Mouse (Mus musculus) heart, embryonic 16.5 days (tissue): ENCODE measurements around the gene Pclo. TPM values are rescaled to one million over a fixed set of nuclear protein-coding genes. Genes with fewer than 3 reads are reported as not detected.
"Not testable (repeated sequence)": the region's sequence is repeated elsewhere in the genome, so short reads cannot be mapped to it uniquely, and the experiment has no call there.

Experiments used
- ATAC-seq: fragments of 200-750 bp; cut with Nextera tagmentation; replicated peaks from 2 replicates; pipeline ENCODE4 v1.8.0; 2017; ENCODE audit warnings: moderate number of reproducible peaks; ENCODE audit not compliant: insufficient read depth, low FRiP score; ENCODE audit errors: extremely low read depth
- H3K27ac ChIP-seq: fragments of 300-500 bp; sonication (generic); 2 replicates; pipeline ENCODE4 v1.5.1; 2014; ENCODE audit warnings: mild to moderate bottlenecking, low read length, control low read depth, moderate library complexity
- H3K27me3 ChIP-seq: fragments of 300-500 bp; sonication (generic); 2 replicates; pipeline ENCODE4 v1.6.1; 2014; ENCODE audit warnings: low read length, mixed read lengths; ENCODE audit not compliant: control insufficient read depth, insufficient read depth
- H3K36me3 ChIP-seq: fragments of 300-500 bp; sonication (generic); 2 replicates; pipeline ENCODE4 v1.6.1; 2014; ENCODE audit not compliant: control insufficient read depth, insufficient read depth
- H3K4me1 ChIP-seq: fragments of 300-500 bp; sonication (generic); 2 replicates; pipeline ENCODE4 v1.6.1; 2014; ENCODE audit warnings: low read length, mixed read lengths; ENCODE audit not compliant: control insufficient read depth, insufficient read depth
- H3K4me2 ChIP-seq: fragments of 300-500 bp; sonication (generic); 2 replicates; pipeline ENCODE4 v1.6.1; 2014; ENCODE audit warnings: low read depth, mild to moderate bottlenecking, control low read depth, low read length
- H3K4me3 ChIP-seq: fragments of 300-500 bp; sonication (generic); 2 replicates; pipeline ENCODE4 v1.5.1; 2014; ENCODE audit warnings: mild to moderate bottlenecking, control low read depth, low read length
- H3K9ac ChIP-seq: fragments of 300-500 bp; sonication (generic); 2 replicates; pipeline ENCODE4 v1.6.1; 2014; ENCODE audit warnings: low read length, control low read depth
- H3K9me3 ChIP-seq: fragments of 300-500 bp; sonication (generic); replicated peaks from 2 replicates; pipeline ENCODE4 v1.6.1; 2016; ENCODE audit warnings: low read length; ENCODE audit not compliant: control insufficient read depth
- WGBS: fragments of 180-500 bp; shearing (Covaris S2); extraction: QIAGEN DNeasy Blood & Tissue Kit; methylation state at CpG from one replicate; pipeline ENCODE4 v1.1.7; 2014; 5-methylcytosine and 5-hydroxymethylcytosine counted together
- polyA plus RNA-seq: library from polyadenylated mRNA; unstranded; fragments of >200 nt; fragmentation: Nextera tagmentation; extraction: Ambion mirVana; gene quantifications from 2 replicates; pipeline ENCODE4 v1.2.1, GENCODE M21; 2015

The Pclo gene
- polyA plus RNA-seq = 0.17 TPM in 2 replicates

DNA sequence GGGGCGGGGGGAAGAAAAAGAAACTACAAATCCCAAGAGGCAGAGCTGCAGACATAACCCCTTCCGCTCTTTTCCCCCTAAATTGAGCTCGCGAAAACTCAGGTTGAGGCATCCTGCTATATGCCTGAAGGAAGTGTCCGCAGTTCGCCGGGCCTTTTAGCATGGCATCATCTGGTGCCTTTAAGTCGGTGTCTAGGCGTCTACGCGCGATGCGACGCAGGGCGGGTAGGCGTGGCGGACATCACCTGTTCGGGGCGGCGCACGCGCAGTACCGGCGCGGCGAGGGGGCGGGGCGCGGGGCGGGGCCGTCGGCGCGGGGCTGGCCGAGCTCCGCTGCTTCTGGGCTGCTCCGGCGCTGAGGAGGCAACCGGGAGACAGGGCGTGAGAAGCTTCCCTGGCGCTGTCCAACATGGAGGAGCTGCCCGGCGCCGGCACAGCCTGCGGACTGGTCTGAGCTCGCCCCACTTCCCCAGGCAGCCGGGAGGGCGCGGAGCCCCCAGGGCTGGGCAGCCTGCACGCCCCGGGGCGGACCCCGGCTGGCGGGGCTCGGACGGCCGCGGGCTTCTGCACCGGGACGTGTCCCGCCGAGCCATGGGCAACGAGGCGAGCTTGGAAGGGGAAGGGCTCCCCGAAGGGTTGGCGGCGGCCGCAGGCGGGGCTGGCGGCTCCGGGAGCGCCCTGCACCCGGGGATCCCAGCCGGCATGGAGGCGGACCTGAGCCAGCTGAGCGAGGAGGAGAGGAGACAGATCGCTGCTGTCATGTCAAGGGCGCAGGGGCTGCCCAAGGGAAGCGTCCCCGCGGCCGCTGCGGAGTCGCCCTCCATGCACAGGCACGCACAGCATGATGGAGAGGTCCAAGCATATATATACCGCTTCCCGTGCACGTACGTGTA lies at the start of gene Pclo:
Gene Pclo, plus strand, starts transcription at position 288 of the 893 bp plus-strand sequence.
- Histone ChIP-seq H3K4me3 (peak within 1 kb of the TSS; percentile 75), H3K4me2 (peak within 1 kb of the TSS; percentile 90), H3K36me3 (no peaks in the 10 kb centered on the region), H3K27me3 (no peaks in the 10 kb centered on the region), H3K9me3 (no peaks in the 10 kb centered on the region), H3K9ac (peak within 1 kb of the TSS; percentile 71), H3K27ac (peak within 1 kb of the TSS; percentile 59), H3K4me1 (peaks cover 3% of the 10 kb centered on the region; the same call in 1 of the 2 replicates)
- ATAC-seq = peak; percentile 97
- under 1% methylated on average over 85 of the region's 89 CpGs for WGBS

DNA sequence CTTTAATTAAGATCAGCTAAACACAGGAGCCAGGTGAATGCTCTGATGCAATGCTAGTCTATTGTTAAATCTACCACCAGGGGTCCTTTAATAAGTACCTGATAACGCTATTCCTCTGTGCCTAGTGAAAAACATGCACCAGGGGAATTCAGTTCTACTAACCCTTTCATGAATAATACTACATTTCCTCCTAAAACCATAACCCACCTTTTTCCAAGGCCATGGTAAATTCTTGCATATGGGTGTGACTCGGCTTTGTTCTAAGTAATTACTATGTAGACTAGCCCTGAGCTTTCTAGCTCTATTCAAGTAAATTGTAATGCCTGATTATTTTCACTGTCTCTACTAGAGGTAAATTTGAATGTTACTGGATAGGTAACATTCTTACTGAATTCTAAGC lies 20.3 kb upstream of the Pclo start:
- not testable (repeated sequence) for H3K4me2 ChIP-seq, H3K36me3 ChIP-seq, H3K27me3 ChIP-seq, ATAC-seq, H3K4me3 ChIP-seq, H3K4me1 ChIP-seq, H3K27ac ChIP-seq, H3K9ac ChIP-seq, H3K9me3 ChIP-seq
- WGBS = 62% methylated on average over 2 of the region's 2 CpGs

DNA sequence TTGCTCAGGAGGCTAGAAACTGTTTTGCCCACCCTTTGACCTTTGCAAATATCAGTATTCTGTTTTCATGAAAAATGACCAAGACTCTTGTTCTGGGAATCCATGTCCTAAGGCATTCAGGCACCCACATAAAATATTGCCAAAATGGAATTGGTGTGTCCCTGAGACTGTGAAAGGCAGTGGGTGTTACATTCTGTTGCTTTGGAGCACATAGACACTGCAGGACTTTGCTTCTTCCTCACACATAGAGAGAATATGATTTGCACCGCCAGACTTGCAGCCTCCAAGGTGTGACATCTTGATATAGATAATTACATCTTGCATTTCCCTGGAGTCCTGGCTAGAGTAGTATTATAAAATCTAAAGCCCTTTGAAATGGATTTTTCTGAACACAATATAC lies 6.2 kb upstream of the Pclo start:
- no peaks in the 10 kb centered on the region for H3K36me3 ChIP-seq
- ATAC-seq = no peak
- H3K4me2 ChIP-seq = no peak overlapping the region
- H3K4me3 ChIP-seq = no peak overlapping the region
- H3K4me1 ChIP-seq = no peaks in the 10 kb centered on the region
- H3K9ac ChIP-seq = no peak overlapping the region
- H3K9me3 ChIP-seq = no peaks in the 10 kb centered on the region
- no peaks in the 10 kb centered on the region for H3K27me3 ChIP-seq
- WGBS = 67% methylated on average over 1 of the region's 1 CpGs
- no peak overlapping the region for H3K27ac ChIP-seq

DNA sequence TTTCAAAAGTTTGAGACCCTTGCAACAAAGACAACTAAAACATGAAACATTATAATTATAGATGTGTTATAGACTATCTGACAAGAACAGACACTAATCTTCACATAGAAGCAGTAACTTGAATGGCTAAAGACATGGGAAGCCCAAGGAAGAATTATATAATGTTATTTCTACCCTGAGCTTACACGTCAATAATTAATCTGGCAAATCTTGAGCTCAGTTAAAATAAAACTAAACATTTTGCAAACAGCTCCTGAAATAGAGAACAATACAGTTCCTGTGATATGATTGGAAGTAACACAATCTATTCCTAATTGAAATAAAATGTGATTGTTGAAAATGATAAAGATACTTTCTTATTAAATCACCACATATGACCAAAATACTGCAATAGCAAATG lies 5.1 kb upstream of the Pclo start:
- Histone ChIP-seq H3K4me1 (no peaks in the 10 kb centered on the region; the same call in 1 of the 2 replicates), H3K9ac (no peak overlapping the region), H3K4me3 (no peak overlapping the region), H3K4me2 (no peak overlapping the region), H3K9me3 (no peaks in the 10 kb centered on the region), H3K36me3 (no peaks in the 10 kb centered on the region), H3K27me3 (no peaks in the 10 kb centered on the region), H3K27ac (no peak overlapping the region)
- 60% methylated on average over 1 of the region's 1 CpGs for WGBS
- no peak for ATAC-seq

DNA sequence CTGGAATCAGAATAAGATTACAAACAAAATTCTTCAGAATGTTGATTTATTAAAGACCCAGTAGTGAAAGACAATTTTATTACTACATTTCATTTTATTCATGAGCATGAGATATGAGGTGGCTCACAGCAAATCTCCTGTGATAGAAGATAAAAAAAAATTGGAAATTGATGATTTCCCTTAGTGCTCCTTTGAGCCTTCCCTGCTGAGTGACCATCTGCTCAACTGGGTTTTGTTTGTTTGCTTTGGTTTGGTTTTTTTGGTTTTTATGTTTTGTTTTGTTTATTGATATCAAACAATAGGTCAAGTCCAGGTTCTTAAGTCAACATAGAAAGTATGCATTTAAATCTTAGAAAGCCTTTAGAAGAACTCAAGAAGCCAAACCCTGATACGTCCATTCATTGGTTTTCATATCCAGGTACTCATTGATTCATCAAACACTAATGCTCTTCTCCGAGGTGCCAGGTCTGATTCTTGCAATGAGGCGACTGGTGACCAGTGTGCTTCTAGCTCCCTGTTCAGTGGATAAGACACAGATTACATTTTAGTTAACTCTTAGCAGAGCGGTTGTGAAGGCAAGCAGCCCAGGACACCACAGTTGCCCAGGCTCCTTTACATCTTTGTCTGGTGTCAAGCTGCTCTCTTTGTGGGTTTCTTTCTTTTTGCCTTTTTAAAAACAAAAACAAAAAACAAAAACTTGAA lies 3.6 kb downstream of the Pclo start:
- ATAC-seq = no peak
- Histone ChIP-seq H3K4me3 (no peak overlapping the region), H3K9ac (no peak overlapping the region), H3K27me3 (no peaks in the 10 kb centered on the region), H3K36me3 (no peaks in the 10 kb centered on the region), H3K9me3 (no peaks in the 10 kb centered on the region), H3K27ac (no peak overlapping the region), H3K4me1 (peaks cover 3% of the 10 kb centered on the region; the same call in 1 of the 2 replicates), H3K4me2 (no peak overlapping the region)
- 61% methylated on average over 4 of the region's 4 CpGs for WGBS

- no peaks in the 10 kb centered on the region for H3K9me3 ChIP-seq
- whole genome bisulfite sequencing = 70% methylated on average over 4 of the region's 4 CpGs
- no peak overlapping the region for H3K4me3 ChIP-seq
- H3K4me1 ChIP-seq = peaks cover 2% of the 10 kb centered on the region; the same call in 1 of the 2 replicates
- no peaks in the 10 kb centered on the region for H3K36me3 ChIP-seq
- H3K9ac ChIP-seq = no peak overlapping the region
- no peaks in the 10 kb centered on the region for H3K27me3 ChIP-seq
- no peak overlapping the region for H3K27ac ChIP-seq
- ATAC-seq = no peak
- no peak overlapping the region for H3K4me2 ChIP-seq
These were observed 7.3 kb downstream of the Pclo start for GRCm38 (mm10) chr5:14522006-14522405.

DNA sequence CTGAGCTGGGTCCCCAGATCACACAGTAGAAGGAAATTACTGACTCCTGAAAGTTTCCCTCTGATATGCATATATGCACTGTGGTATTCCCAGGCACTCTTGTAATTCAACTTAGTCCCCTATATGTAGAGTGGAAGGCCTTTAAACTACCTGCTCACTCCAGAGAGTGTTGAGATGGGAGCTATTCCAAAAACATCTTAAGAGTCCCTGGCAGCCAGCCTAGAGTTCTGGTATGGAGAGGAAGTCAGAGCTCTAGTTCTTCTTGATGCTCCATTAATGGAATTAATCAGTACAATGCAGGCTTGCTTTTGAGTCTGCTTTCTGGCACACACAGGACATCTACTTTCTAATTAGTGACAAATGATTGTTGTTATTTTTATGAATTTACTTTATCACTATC lies 11.3 kb downstream of the Pclo start:
- Histone ChIP-seq H3K27me3 (no peaks in the 10 kb centered on the region), H3K36me3 (no peaks in the 10 kb centered on the region), H3K9ac (no peak overlapping the region), H3K27ac (no peak overlapping the region), H3K4me3 (no peak overlapping the region), H3K4me1 (peaks cover 2% of the 10 kb centered on the region; the same call in 1 of the 2 replicates), H3K4me2 (no peak overlapping the region), H3K9me3 (no peaks in the 10 kb centered on the region)
- ATAC-seq = peak; percentile 67

- Histone ChIP-seq H3K27ac (no peak overlapping the region), H3K27me3 (no peaks in the 10 kb centered on the region), H3K9ac (no peak overlapping the region), H3K4me1 (peaks cover 2% of the 10 kb centered on the region; the same call in 1 of the 2 replicates), H3K4me2 (no peak overlapping the region), H3K9me3 (no peaks in the 10 kb centered on the region), H3K36me3 (no peaks in the 10 kb centered on the region), H3K4me3 (no peak overlapping the region)
- no peak for ATAC-seq
- WGBS = 54% methylated on average over 1 of the region's 1 CpGs
These were observed 13.1 kb downstream of the Pclo start for GRCm38 (mm10) chr5:14527796-14528195.

GRCm38 (mm10) chr5:14531906-14532305 lies 17.2 kb downstream of the Pclo start:
- WGBS = 80% methylated on average over 2 of the region's 2 CpGs
- H3K36me3 ChIP-seq = no peaks in the 10 kb centered on the region

More at GRCm38 (mm10) chr5:14531906-14532305, 17.2 kb downstream of the Pclo start:
- Histone ChIP-seq H3K4me2 (no peak overlapping the region), H3K27me3 (no peaks in the 10 kb centered on the region), H3K4me3 (no peak overlapping the region), H3K9ac (no peak overlapping the region), H3K4me1 (no peaks in the 10 kb centered on the region), H3K9me3 (no peaks in the 10 kb centered on the region), H3K27ac (no peak overlapping the region)
- ATAC-seq = no peak
